Mouse (Mus musculus): ENCODE measurements around the gene Gm9970.

DNA sequence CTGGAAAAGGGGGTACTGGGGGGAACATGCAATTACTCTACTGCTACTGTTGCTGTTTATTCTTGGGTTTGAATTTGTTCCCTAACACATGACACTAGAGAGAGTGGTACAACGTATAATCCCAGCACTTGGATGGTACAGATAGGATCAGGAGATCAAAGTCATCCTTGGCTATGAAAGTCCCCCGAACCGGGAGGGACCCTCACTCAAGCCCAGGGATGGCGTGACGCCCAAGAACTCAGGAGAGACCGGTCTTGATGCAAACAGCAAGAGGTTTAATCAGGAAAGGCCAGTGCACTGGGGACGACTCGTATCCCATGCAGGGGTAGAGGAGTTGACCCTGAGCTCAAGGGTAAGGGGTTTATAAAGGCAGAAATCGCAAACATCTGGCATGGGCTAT is 18.3 kb downstream of the Gm9970 start:
- TF ChIP-seq CTCF (IDR thresholded peaks at IDR 0.05 in 2 of 3, conservative IDR thresholded peaks at IDR 0.05 in 1 of 3; ENCODE audit: control insufficient read depth in 1 of 3, insufficient read depth in 1 of 3, low read depth in 2 of 3, low read length in 3 of 3, poor library complexity in 1 of 3, severe bottlenecking in 1 of 3) (no peak), POLR2A (IDR thresholded peaks at IDR 0.05; ENCODE audit: control insufficient read depth in 1 of 2, insufficient read depth in 1 of 2, low read depth in 1 of 2, low read length in 2 of 2, poor library complexity in 1 of 2) (no peak), GATA1 (IDR thresholded peaks at IDR 0.05; ENCODE audit: low read depth, low read length) (no peak), ETS1 (IDR thresholded peaks at IDR 0.05; ENCODE audit: low read depth, low read length) (no peak)
